Mouse (Mus musculus): ENCODE data around the gene Pak1ip1.

DNA sequence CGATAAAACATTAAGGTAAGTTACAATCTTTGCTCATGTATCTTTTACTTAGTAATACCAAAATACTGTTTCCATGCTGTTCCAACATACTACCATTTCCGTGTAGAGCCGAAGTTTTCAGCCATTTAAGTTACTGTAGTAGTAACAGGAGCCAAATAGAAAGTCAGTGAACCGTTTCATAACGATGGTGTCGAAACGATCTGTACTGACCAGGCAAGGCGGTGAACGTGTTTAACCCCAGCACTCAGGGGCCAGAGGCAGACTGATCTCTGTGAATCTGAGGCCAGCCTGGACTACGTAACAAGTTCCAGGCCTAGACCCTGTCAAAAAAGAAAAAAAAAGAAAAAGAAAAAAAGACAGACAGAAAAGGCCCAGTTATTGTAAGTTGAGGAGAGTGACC is 7.4 kb downstream of the Pak1ip1 start:
- TF ChIP-seq GATA1 (IDR thresholded peaks at IDR 0.05; ENCODE audit: low read length) = no peak
- TF ChIP-seq TAL1 (IDR thresholded peaks at IDR 0.05; ENCODE audit: low read length) = no peak

Measured in erythroblast, embryonic 14.5 days (primary cell).